Mouse (Mus musculus): ENCODE measurements around the gene Tarbp1. TPM values are rescaled to one million over a fixed set of nuclear protein-coding genes. Genes with fewer than 3 reads are reported as not detected.

Tarbp1 gene
- polyA plus RNA-seq, 1 experiment from 2014 or later: 2.3 TPM

- H3K4me3 ChIP-seq: no peak overlapping the region
- 85% methylated on average over 16 of the region's 16 CpGs for WGBS
- H3K36me3 ChIP-seq (replicated peaks): no peaks in the 10 kb centered on the region
- peaks cover 6% of the 10 kb centered on the region; the same call in 1 of the 2 replicates for H3K4me1 ChIP-seq
- no peak for DNase-seq (ENCODE audit: extremely low spot score, low spot score)
- no peak overlapping the region for H3K27ac ChIP-seq
- H3K27me3 ChIP-seq (ENCODE audit: poor library complexity, severe bottlenecking): peaks cover 17% of the 10 kb centered on the region; the same call in 1 of the 2 replicates
- no peaks in the 10 kb centered on the region; the same call in 1 of the 2 replicates for H3K9me3 ChIP-seq
These were observed 29.8 kb upstream of the Tarbp1 start for GRCm38 (mm10) chr8:126504492-126505182.

- Histone ChIP-seq H3K27ac (no peak overlapping the region), H3K36me3 (replicated peaks) (no peaks in the 10 kb centered on the region), H3K4me1 (peaks cover 19% of the 10 kb centered on the region), H3K27me3 (ENCODE audit: poor library complexity, severe bottlenecking) (peaks cover 26% of the 10 kb centered on the region; the same call in 1 of the 2 replicates), H3K4me3 (no peak overlapping the region), H3K9me3 (no peaks in the 10 kb centered on the region; the same call in 1 of the 2 replicates)
- no peak for DNase-seq (ENCODE audit: extremely low spot score, low spot score)
- 52% methylated on average over 2 of the region's 2 CpGs for WGBS
These were observed 27.9 kb upstream of the Tarbp1 start for GRCm38 (mm10) chr8:126502722-126503121.

GRCm38 (mm10) chr8:126499371-126499770, 24.5 kb upstream of the Tarbp1 start:
- Histone ChIP-seq H3K27me3 (ENCODE audit: poor library complexity, severe bottlenecking) (peaks cover 26% of the 10 kb centered on the region; the same call in 1 of the 2 replicates), H3K4me3 (no peak overlapping the region), H3K27ac (no peak overlapping the region), H3K4me1 (peaks cover 28% of the 10 kb centered on the region), H3K36me3 (replicated peaks) (no peaks in the 10 kb centered on the region), H3K9me3 (no peaks in the 10 kb centered on the region)
- 93% methylated on average over 2 of the region's 2 CpGs for WGBS
- no peak for DNase-seq (ENCODE audit: extremely low spot score, low spot score)

- Histone ChIP-seq H3K27ac (peak overlapping the region; percentile 90), H3K4me1 (peaks cover 28% of the 10 kb centered on the region), H3K36me3 (replicated peaks) (no peaks in the 10 kb centered on the region), H3K27me3 (ENCODE audit: poor library complexity, severe bottlenecking) (peaks cover 26% of the 10 kb centered on the region; the same call in 1 of the 2 replicates), H3K4me3 (peak overlapping the region; percentile 51; the same call in 1 of the 2 replicates), H3K9me3 (no peaks in the 10 kb centered on the region)
- DNase-seq (ENCODE audit: extremely low spot score, low spot score): no peak
- WGBS: 57% methylated on average over 6 of the region's 6 CpGs
These were observed 23.6 kb upstream of the Tarbp1 start for GRCm38 (mm10) chr8:126498465-126498864.

- Histone ChIP-seq H3K4me1 (peaks cover 25% of the 10 kb centered on the region), H3K9me3 (no peaks in the 10 kb centered on the region), H3K27me3 (ENCODE audit: poor library complexity, severe bottlenecking) (peaks cover 26% of the 10 kb centered on the region; the same call in 1 of the 2 replicates), H3K36me3 (replicated peaks) (no peaks in the 10 kb centered on the region), H3K4me3 (peak overlapping the region; percentile 51), H3K27ac (peak overlapping the region; percentile 90)
- 16% methylated on average over 27 of the region's 27 CpGs for WGBS
- DNase-seq (ENCODE audit: extremely low spot score, low spot score): peak; percentile 88
These were observed 22.9 kb upstream of the Tarbp1 start for GRCm38 (mm10) chr8:126497541-126498428.

- WGBS: 83% methylated on average over 5 of the region's 5 CpGs
- peaks cover 26% of the 10 kb centered on the region; the same call in 1 of the 2 replicates for H3K27me3 ChIP-seq (ENCODE audit: poor library complexity, severe bottlenecking)
- no peak overlapping the region for H3K4me3 ChIP-seq
- DNase-seq (ENCODE audit: extremely low spot score, low spot score): no peak
- H3K4me1 ChIP-seq: peaks cover 23% of the 10 kb centered on the region
- H3K36me3 ChIP-seq (replicated peaks): no peaks in the 10 kb centered on the region
- H3K27ac ChIP-seq: peak overlapping the region; percentile 90
- H3K9me3 ChIP-seq: no peaks in the 10 kb centered on the region
These were observed 22.1 kb upstream of the Tarbp1 start for GRCm38 (mm10) chr8:126496915-126497314.

GRCm38 (mm10) chr8:126495461-126495860, 20.6 kb upstream of the Tarbp1 start:
- 84% methylated on average over 12 of the region's 12 CpGs for WGBS
- no peak for DNase-seq (ENCODE audit: extremely low spot score, low spot score)
- no peaks in the 10 kb centered on the region for H3K36me3 ChIP-seq (replicated peaks)
- H3K27ac ChIP-seq: no peak overlapping the region
- H3K4me1 ChIP-seq: peaks cover 23% of the 10 kb centered on the region
- H3K27me3 ChIP-seq (ENCODE audit: poor library complexity, severe bottlenecking): peaks cover 16% of the 10 kb centered on the region; the same call in 1 of the 2 replicates
- H3K9me3 ChIP-seq: no peaks in the 10 kb centered on the region
- no peak overlapping the region for H3K4me3 ChIP-seq

GRCm38 (mm10) chr8:126494160-126495110, 19.6 kb upstream of the Tarbp1 start:
- H3K4me3 ChIP-seq: no peak overlapping the region
- H3K27ac ChIP-seq: no peak overlapping the region
- H3K4me1 ChIP-seq: peaks cover 23% of the 10 kb centered on the region
- H3K27me3 ChIP-seq (ENCODE audit: poor library complexity, severe bottlenecking): peaks cover 7% of the 10 kb centered on the region; the same call in 1 of the 2 replicates
- H3K36me3 ChIP-seq (replicated peaks): no peaks in the 10 kb centered on the region
- no peak for DNase-seq (ENCODE audit: extremely low spot score, low spot score)
- no peaks in the 10 kb centered on the region for H3K9me3 ChIP-seq
- WGBS: 78% methylated on average over 15 of the region's 15 CpGs

GRCm38 (mm10) chr8:126482938-126483337, 8.1 kb upstream of the Tarbp1 start:
- peak; percentile 73 for DNase-seq (ENCODE audit: extremely low spot score, low spot score)
- 20% methylated on average over 5 of the region's 5 CpGs for WGBS
- Histone ChIP-seq H3K27me3 (ENCODE audit: poor library complexity, severe bottlenecking) (no peaks in the 10 kb centered on the region), H3K4me3 (no peak overlapping the region), H3K27ac (no peak overlapping the region), H3K9me3 (no peaks in the 10 kb centered on the region), H3K36me3 (replicated peaks) (no peaks in the 10 kb centered on the region), H3K4me1 (no peaks in the 10 kb centered on the region)

- no peaks in the 10 kb centered on the region for H3K4me1 ChIP-seq
- no peak for DNase-seq (ENCODE audit: extremely low spot score, low spot score)
- H3K36me3 ChIP-seq (replicated peaks): no peaks in the 10 kb centered on the region
- H3K9me3 ChIP-seq: no peaks in the 10 kb centered on the region
- no peak overlapping the region for H3K4me3 ChIP-seq
- no peak overlapping the region for H3K27ac ChIP-seq
- H3K27me3 ChIP-seq (ENCODE audit: poor library complexity, severe bottlenecking): peaks cover 4% of the 10 kb centered on the region; the same call in 1 of the 2 replicates
- WGBS: 69% methylated on average over 2 of the region's 2 CpGs
These were observed 7.5 kb upstream of the Tarbp1 start for GRCm38 (mm10) chr8:126482348-126482720.

GRCm38 (mm10) chr8:126481494-126482347, 6.9 kb upstream of the Tarbp1 start:
- DNase-seq (ENCODE audit: extremely low spot score, low spot score): peak; percentile 49
- no peak overlapping the region for H3K4me3 ChIP-seq
- 39% methylated on average over 8 of the region's 8 CpGs for WGBS
- H3K27ac ChIP-seq: no peak overlapping the region
- H3K36me3 ChIP-seq (replicated peaks): no peaks in the 10 kb centered on the region
- H3K27me3 ChIP-seq (ENCODE audit: poor library complexity, severe bottlenecking): peaks cover 10% of the 10 kb centered on the region
- H3K9me3 ChIP-seq: no peaks in the 10 kb centered on the region
- no peaks in the 10 kb centered on the region for H3K4me1 ChIP-seq
